Mouse (Mus musculus) megakaryocyte, embryonic 14.5 days (primary cell): Measurements from ENCODE around the gene Olfr670.

Experiments
- FLI1 ChIP-seq: IDR thresholded peaks from 2 replicates; pipeline ENCODE4 v1.6.1; 2012; ENCODE audit warnings: low read length, inconsistent platforms, mixed read lengths
- GATA1 ChIP-seq: IDR thresholded peaks from 3 replicates; pipeline ENCODE4 v1.6.1; 2012; ENCODE audit warnings: mixed read lengths, low read length, inconsistent platforms, borderline replicate concordance

GRCm38 (mm10) chr7:104921382-104921781 lies 41.0 kb downstream of the Olfr670 start, which contains the start of gene Olfr667:
- no peak for TF ChIP-seq GATA1
- TF ChIP-seq FLI1, result no peak
